Mouse (Mus musculus) neural tube, embryonic 11.5 days (tissue): Measurements from ENCODE around the gene Lrrc75b. TPM values are rescaled to one million over a fixed set of nuclear protein-coding genes. Genes with fewer than 3 reads are reported as not detected.

Source experiments
- ATAC-seq: fragments of 200-750 bp; cut with Nextera tagmentation; 2 replicates; pipeline ENCODE4 v1.8.0; 2017; ENCODE audit warnings: moderate number of reproducible peaks, mild to moderate bottlenecking, moderate TSS enrichment, moderate library complexity; ENCODE audit not compliant: insufficient read depth, low FRiP score, low TSS enrichment
- DNase-seq: peaks from one replicate; pipeline ENCODE4 v3.0.0-alpha.2; 2015; ENCODE audit warnings: low spot score
- H3K27ac ChIP-seq: fragments of 300-500 bp; sonication (generic); 2 replicates; pipeline ENCODE4 v1.5.1; 2014; ENCODE audit warnings: low read depth, mild to moderate bottlenecking, low read length
- H3K27me3 ChIP-seq: fragments of 300-500 bp; sonication (generic); 2 replicates; pipeline ENCODE4 v1.6.1; 2014; ENCODE audit warnings: mild to moderate bottlenecking, low read length, mixed read lengths; ENCODE audit not compliant: control insufficient read depth, insufficient read depth
- H3K36me3 ChIP-seq: fragments of 300-500 bp; sonication (generic); 2 replicates; pipeline ENCODE4 v1.6.1; 2014; ENCODE audit warnings: mild to moderate bottlenecking, low read length, moderate library complexity, mixed read lengths; ENCODE audit not compliant: control insufficient read depth, insufficient read depth
- H3K4me1 ChIP-seq: fragments of 300-500 bp; sonication (generic); 2 replicates; pipeline ENCODE4 v1.6.1; 2014; ENCODE audit warnings: low read length, mixed read lengths; ENCODE audit not compliant: control insufficient read depth, insufficient read depth
- H3K4me2 ChIP-seq: fragments of 300-500 bp; sonication (generic); 2 replicates; pipeline ENCODE4 v1.6.1; 2014; ENCODE audit warnings: low read depth, mild to moderate bottlenecking, moderate library complexity
- H3K4me3 ChIP-seq: fragments of 300-500 bp; sonication (generic); 2 replicates; pipeline ENCODE4 v1.5.1; 2014; ENCODE audit warnings: low read depth, low read length
- H3K9ac ChIP-seq: fragments of 300-500 bp; sonication (generic); 2 replicates; pipeline ENCODE4 v1.6.1; 2014; ENCODE audit warnings: mild to moderate bottlenecking, low read length
- H3K9me3 ChIP-seq: fragments of 300-500 bp; sonication (generic); 2 replicates; pipeline ENCODE4 v1.6.1; 2016; ENCODE audit warnings: low read length; ENCODE audit not compliant: control insufficient read depth
- WGBS: fragments of 180-500 bp; shearing (Covaris S2); extraction: QIAGEN DNeasy Blood & Tissue Kit; methylation state at CpG from one replicate; pipeline ENCODE4 v1.1.7; 2014; 5-methylcytosine and 5-hydroxymethylcytosine counted together
- polyA plus RNA-seq: library from polyadenylated mRNA; unstranded; fragments of >200 nt; fragmentation: Nextera tagmentation; extraction: Ambion mirVana; gene quantifications from 2 replicates; pipeline ENCODE4 v1.2.1, GENCODE M21; 2014

Lrrc75b gene
- polyA plus RNA-seq, 1 experiment from 2014 or later: 6.6 TPM

DNA sequence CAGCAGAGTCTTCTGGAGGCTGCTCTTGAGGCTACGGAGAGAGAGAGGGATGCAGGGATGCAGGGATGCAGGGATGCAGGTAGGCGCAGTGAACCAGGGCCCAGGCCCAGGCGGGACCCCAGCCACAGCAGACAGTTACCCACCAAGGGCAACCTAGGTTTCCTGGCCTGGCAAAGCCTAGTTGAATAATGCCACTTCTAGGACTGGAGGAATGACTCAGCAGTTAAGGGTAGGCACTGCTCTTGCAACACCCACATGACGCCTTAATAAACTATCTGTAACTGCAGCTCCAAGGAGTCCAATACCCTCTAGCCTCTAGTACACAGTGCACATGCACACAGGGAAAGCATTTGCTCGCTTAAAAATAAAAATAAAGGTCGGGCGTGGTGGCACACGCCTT, 6.0 kb downstream of the Lrrc75b start:
- ATAC-seq (no peak), DNase-seq (no peak)
- H3K4me2 ChIP-seq: no peak overlapping the region
- WGBS: 89% methylated on average over 8 of the region's 8 CpGs
- no peaks in the 10 kb centered on the region for H3K9me3 ChIP-seq
- peaks cover 1% of the 10 kb centered on the region for H3K27me3 ChIP-seq
- no peak overlapping the region for H3K27ac ChIP-seq
- H3K4me1 ChIP-seq: no peaks in the 10 kb centered on the region; the same call in 1 of the 2 replicates
- no peak overlapping the region for H3K4me3 ChIP-seq
- no peaks in the 10 kb centered on the region for H3K36me3 ChIP-seq
- H3K9ac ChIP-seq: no peak overlapping the region

DNA sequence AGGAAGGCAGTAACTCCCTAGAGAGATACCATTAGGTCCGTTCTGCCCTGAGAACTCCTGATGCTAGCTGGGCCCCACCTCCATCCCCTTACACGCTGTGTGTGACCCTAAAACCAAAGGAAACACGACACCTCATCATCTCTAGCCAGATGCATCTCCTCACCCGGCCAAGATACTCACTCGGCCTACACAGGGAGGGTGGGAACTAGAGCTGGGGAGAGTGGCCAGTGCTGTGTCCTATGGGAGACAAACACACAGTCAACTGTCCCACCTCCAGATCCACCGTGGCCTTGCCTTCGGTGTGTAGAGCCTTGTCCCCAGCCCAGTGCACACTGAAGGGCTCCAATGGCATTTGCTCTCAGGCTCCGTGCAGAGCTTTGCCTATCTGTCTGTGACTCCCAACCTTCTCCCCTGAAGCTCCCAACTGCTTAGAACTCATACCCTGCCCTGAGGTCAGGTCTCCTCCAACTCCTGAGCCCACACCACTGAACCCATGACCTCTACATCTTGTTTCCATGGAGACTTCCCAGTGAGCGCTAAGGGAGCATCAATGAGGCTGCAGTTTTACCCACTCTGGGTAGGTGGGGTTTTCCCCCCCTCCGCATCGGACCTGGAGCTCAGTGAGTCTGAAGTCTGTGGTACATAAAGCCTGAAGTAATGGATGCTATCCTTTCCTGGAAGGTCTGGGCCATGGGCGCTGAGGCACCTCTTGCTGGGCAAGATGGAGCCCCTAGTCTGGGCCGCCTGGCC, 7.3 kb downstream of the Lrrc75b start:
- no peak overlapping the region for H3K4me2 ChIP-seq
- H3K27ac ChIP-seq: no peak overlapping the region
- WGBS: 65% methylated on average over 13 of the region's 13 CpGs
- H3K9me3 ChIP-seq: no peaks in the 10 kb centered on the region
- no peaks in the 10 kb centered on the region for H3K36me3 ChIP-seq
- H3K4me3 ChIP-seq: no peak overlapping the region
- no peak overlapping the region for H3K9ac ChIP-seq
- H3K27me3 ChIP-seq: no peaks in the 10 kb centered on the region
- no peak for DNase-seq
- ATAC-seq: no peak
- H3K4me1 ChIP-seq: no peaks in the 10 kb centered on the region

DNA sequence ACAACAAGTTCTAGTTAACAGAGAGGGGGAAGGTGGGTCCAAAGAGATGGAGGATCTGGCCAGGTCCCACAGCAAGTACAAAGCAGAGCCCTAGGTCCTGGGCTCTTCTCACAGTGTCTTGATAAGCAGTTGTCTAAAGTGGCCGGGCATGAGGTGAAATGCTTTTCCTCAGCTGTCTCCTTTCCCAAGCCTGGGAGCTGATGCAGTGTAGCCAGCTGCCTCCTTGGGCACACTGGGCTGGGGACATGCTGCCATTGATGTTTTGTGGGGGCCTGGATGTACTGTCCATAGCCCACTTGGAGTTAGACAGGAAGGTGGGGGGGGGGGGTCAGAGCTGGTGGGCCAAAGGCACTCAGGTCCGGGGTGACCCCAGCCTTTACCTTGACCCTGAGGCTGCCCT, 8.0 kb downstream of the Lrrc75b start:
- Histone ChIP-seq H3K4me1 (no peaks in the 10 kb centered on the region), H3K36me3 (no peaks in the 10 kb centered on the region), H3K4me3 (no peak overlapping the region), H3K27ac (no peak overlapping the region), H3K4me2 (no peak overlapping the region), H3K9me3 (no peaks in the 10 kb centered on the region), H3K27me3 (no peaks in the 10 kb centered on the region), H3K9ac (no peak overlapping the region)
- DNase-seq: no peak
- 70% methylated on average over 2 of the region's 2 CpGs for WGBS
- ATAC-seq: no peak

DNA sequence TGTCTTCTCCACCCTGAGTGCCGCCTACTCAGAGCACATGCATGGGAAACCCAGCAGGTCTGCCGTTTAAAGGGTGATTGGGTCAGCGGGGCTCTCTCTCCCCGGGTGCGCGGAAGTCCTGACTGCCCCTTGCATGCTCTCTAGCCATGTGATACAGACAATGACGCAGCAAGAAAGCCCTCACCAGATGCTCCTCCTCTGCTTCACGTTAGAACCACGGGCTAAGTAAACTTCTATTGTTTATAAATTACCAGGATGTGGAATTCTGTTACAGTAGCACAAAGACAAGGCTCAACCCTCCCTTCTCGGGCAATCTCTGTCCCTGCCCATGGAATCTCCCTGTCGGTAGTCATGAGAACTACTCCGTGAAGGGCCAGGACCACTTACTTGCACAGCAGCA, 9.0 kb downstream of the Lrrc75b start:
- Histone ChIP-seq H3K9me3 (no peaks in the 10 kb centered on the region), H3K4me3 (no peak overlapping the region), H3K9ac (no peak overlapping the region), H3K4me1 (no peaks in the 10 kb centered on the region), H3K36me3 (no peaks in the 10 kb centered on the region), H3K4me2 (no peak overlapping the region), H3K27ac (no peak overlapping the region), H3K27me3 (no peaks in the 10 kb centered on the region)
- no peak for DNase-seq
- WGBS: 53% methylated on average over 12 of the region's 12 CpGs
- no peak for ATAC-seq

DNA sequence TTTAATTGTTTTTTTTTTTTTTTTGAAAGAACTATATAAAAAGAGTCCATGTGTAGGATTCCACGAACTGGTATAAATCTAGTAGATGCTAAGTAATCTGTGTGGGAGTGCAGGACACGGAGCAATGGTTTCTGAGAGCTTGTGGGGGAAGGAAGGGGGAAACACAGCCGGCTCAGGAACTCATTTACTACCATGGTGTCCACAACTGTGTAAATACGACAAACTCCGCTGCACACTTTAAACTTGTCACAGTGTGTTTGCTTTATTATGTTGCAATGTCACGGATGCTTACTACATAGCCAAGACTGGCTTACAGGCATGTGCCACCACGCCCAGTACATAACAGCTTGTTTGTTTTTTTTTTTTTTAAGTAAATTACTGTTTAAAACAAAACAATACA, 10.2 kb downstream of the Lrrc75b start:
- DNase-seq: no peak
- no peak overlapping the region for H3K4me3 ChIP-seq
- no peaks in the 10 kb centered on the region for H3K4me1 ChIP-seq
- no peaks in the 10 kb centered on the region for H3K9me3 ChIP-seq
- H3K27ac ChIP-seq: no peak overlapping the region
- WGBS: 76% methylated on average over 7 of the region's 7 CpGs
- no peak overlapping the region for H3K9ac ChIP-seq
- no peak for ATAC-seq
- H3K27me3 ChIP-seq: no peaks in the 10 kb centered on the region
- no peak overlapping the region for H3K4me2 ChIP-seq
- no peaks in the 10 kb centered on the region for H3K36me3 ChIP-seq

DNA sequence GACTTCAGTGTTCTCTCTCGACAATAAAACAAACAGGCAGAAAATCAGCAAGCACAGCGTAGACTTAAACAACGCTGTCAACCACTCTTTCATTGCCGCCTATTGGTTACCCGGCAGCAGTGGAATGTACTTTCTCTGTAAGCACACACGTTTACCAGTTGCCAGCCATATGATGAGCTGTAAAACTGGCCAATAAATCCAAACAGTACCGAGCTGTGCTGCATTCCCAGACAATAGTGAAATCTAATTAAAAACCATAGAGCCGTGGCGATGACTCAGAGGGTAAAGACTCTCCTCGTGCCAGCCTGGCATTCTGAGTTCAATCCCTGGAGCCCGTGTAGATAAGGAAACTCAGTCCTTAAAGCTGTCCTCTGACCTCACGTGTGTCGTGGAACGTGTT, 11.6 kb downstream of the Lrrc75b start:
- Histone ChIP-seq H3K4me2 (no peak overlapping the region), H3K9me3 (no peaks in the 10 kb centered on the region), H3K27ac (no peak overlapping the region), H3K27me3 (no peaks in the 10 kb centered on the region), H3K9ac (no peak overlapping the region), H3K4me3 (no peak overlapping the region), H3K4me1 (no peaks in the 10 kb centered on the region), H3K36me3 (no peaks in the 10 kb centered on the region)
- DNase-seq (no peak), ATAC-seq (no peak)
- 65% methylated on average over 14 of the region's 14 CpGs for WGBS

DNA sequence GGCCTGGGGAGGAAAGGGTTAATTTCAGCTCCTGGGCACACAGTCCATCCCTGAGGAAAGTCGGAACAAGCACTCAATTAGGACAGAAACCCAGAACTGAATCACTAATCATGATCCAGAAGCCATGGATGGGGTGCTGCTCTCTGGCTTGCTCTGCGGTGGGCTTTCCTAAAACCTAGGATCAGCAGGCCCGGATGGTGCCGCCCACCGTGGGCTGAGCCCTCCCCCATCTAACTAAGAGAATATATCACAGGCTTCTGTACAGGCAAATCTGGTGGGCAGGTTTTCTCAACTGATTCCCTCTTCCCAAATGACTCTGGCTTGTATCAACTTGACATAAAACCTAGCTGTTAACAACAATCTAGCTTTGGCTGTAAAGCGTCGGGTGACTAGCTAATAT, 12.2 kb downstream of the Lrrc75b start:
- 73% methylated on average over 7 of the region's 7 CpGs for WGBS
- no peak for ATAC-seq
- no peak overlapping the region for H3K4me2 ChIP-seq

DNA sequence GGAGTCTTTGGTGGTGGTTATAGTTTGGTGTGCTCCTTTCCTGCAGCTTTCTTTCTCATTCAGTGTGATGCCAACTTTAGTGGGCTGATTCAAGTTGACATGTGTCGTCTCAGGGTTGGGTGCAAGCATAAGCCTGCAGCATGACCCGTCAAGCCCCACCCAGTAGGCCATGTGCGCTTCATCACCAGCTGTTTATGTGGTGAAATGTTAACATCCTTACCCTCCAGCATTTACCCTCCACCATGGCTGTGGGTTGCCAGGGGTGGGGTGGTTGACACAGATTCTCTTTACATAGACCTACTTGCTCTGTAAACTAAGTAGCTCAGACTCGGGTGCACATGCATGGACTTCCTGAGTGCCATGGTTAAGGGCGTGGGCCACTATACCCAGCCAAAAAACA, 24.0 kb downstream of the Lrrc75b start:
- no peak overlapping the region for H3K9ac ChIP-seq
- H3K27ac ChIP-seq: no peak overlapping the region
- no peak for ATAC-seq
- no peaks in the 10 kb centered on the region for H3K9me3 ChIP-seq
- H3K4me1 ChIP-seq: no peaks in the 10 kb centered on the region
- H3K27me3 ChIP-seq: no peaks in the 10 kb centered on the region
- no peak for DNase-seq
- H3K4me2 ChIP-seq: no peak overlapping the region
- no peak overlapping the region for H3K4me3 ChIP-seq
- peaks cover 15% of the 10 kb centered on the region for H3K36me3 ChIP-seq
- WGBS: 89% methylated on average over 5 of the region's 5 CpGs

More for the DNA sequence above, 12.2 kb downstream of the Lrrc75b start:
- H3K9me3 ChIP-seq: no peaks in the 10 kb centered on the region
- no peak overlapping the region for H3K27ac ChIP-seq
- no peaks in the 10 kb centered on the region for H3K27me3 ChIP-seq
- no peaks in the 10 kb centered on the region for H3K4me1 ChIP-seq
- H3K4me3 ChIP-seq: no peak overlapping the region
- DNase-seq: no peak
- no peak overlapping the region for H3K9ac ChIP-seq
- no peaks in the 10 kb centered on the region for H3K36me3 ChIP-seq

DNA sequence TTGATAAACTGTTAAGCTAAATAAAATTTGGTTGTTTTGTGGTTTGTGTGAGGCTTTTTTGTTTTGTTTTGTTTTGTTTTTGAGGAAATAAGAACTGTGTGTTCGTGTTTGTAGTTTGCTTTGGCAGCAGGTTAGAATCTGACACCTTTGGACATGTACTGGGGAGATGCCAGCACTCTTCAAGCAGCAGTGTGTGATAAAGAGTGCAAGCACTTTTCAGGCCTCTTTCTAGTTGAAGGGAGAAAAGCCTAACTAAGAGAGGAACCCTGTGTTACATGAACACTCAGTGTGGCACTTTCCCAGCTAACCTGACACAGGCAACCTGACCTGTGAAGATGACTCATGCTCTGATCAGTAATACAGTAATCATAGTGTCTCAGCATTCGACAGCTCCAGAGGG, 24.7 kb downstream of the Lrrc75b start:
- no peak overlapping the region for H3K4me2 ChIP-seq
- no peak for ATAC-seq
- DNase-seq: no peak
- no peak overlapping the region for H3K27ac ChIP-seq
- H3K4me3 ChIP-seq: no peak overlapping the region
- WGBS: 93% methylated on average over 2 of the region's 2 CpGs
- H3K4me1 ChIP-seq: no peaks in the 10 kb centered on the region
- H3K36me3 ChIP-seq: peaks cover 15% of the 10 kb centered on the region
- H3K9ac ChIP-seq: no peak overlapping the region
- no peaks in the 10 kb centered on the region for H3K27me3 ChIP-seq
- H3K9me3 ChIP-seq: no peaks in the 10 kb centered on the region
